Mouse (Mus musculus) C2C12 (cell line): ENCODE results near the gene Esp3.
"Not testable (repeated sequence)": the region's sequence is repeated elsewhere in the genome, so short reads cannot be mapped to it uniquely, and the experiment has no call there.

Source experiments
- CEBPB ChIP-seq: IDR thresholded peaks from one replicate; pipeline ENCODE4 v1.6.1; 2011; ENCODE audit warnings: low read depth, mild to moderate bottlenecking, control low read depth, moderate library complexity
- CTCF ChIP-seq: IDR thresholded peaks from one replicate; pipeline ENCODE4 v1.5.1; 2011; ENCODE audit not compliant: control insufficient read depth, insufficient read depth, insufficient read length
- USF1 ChIP-seq: IDR thresholded peaks from one replicate; pipeline ENCODE4 v1.6.1; 2011; ENCODE audit warnings: low read depth, mild to moderate bottlenecking, control low read depth, moderate library complexity

- TF ChIP-seq USF1, CTCF, CEBPB: not testable (repeated sequence)
Observed at GRCm38 (mm10) chr17:40663161-40663811, 31.4 kb downstream of the Esp3 start.
